Mouse (Mus musculus) forebrain, embryonic 16.5 days (tissue): ENCODE results near the gene Polrmt. TPM values are rescaled to one million over a fixed set of nuclear protein-coding genes. Genes with fewer than 3 reads are reported as not detected.

Source experiments
- ATAC-seq: fragments of 200-750 bp; cut with Nextera tagmentation; 2 replicates; pipeline ENCODE4 v1.8.0; 2017; ENCODE audit warnings: mild to moderate bottlenecking, moderate library complexity
- H3K27ac ChIP-seq: fragments of 300-500 bp; sonication (generic); 2 replicates; pipeline ENCODE4 v1.5.1; 2014; ENCODE audit warnings: low read length, control low read depth
- H3K27me3 ChIP-seq: fragments of 300-500 bp; sonication (generic); replicated peaks from 2 replicates; pipeline ENCODE4 v1.6.1; 2014; ENCODE audit warnings: low read length; ENCODE audit not compliant: control insufficient read depth, insufficient read depth
- H3K36me3 ChIP-seq: fragments of 300-500 bp; sonication (generic); 2 replicates; pipeline ENCODE4 v1.6.1; 2014; ENCODE audit not compliant: control insufficient read depth, insufficient read depth
- H3K4me1 ChIP-seq: fragments of 300-500 bp; sonication (generic); replicated peaks from 2 replicates; pipeline ENCODE4 v1.6.1; 2014; ENCODE audit warnings: low read length; ENCODE audit not compliant: control insufficient read depth, insufficient read depth
- H3K4me2 ChIP-seq: fragments of 300-500 bp; sonication (generic); 2 replicates; pipeline ENCODE4 v1.6.1; 2014; ENCODE audit warnings: mild to moderate bottlenecking, low read length, control low read depth
- H3K4me3 ChIP-seq: fragments of 300-500 bp; sonication (generic); replicated peaks from 2 replicates; pipeline ENCODE4 v1.5.1; 2014; ENCODE audit warnings: mild to moderate bottlenecking, low read length, control low read depth
- H3K9ac ChIP-seq: fragments of 300-500 bp; sonication (generic); replicated peaks from 2 replicates; pipeline ENCODE4 v1.6.1; 2014; ENCODE audit warnings: low read depth, low read length, control low read depth
- H3K9me3 ChIP-seq: fragments of 300-500 bp; sonication (generic); 2 replicates; pipeline ENCODE4 v1.6.1; 2016; ENCODE audit warnings: low read length; ENCODE audit not compliant: control insufficient read depth
- WGBS: fragments of 180-500 bp; shearing (Covaris S2); extraction: QIAGEN DNeasy Blood & Tissue Kit; methylation state at CpG from one replicate; pipeline ENCODE4 v1.1.7; 2014; 5-methylcytosine and 5-hydroxymethylcytosine counted together
- polyA plus RNA-seq: library from polyadenylated mRNA; unstranded; fragments of >200 nt; fragmentation: Nextera tagmentation; extraction: Ambion mirVana; gene quantifications from 2 replicates; pipeline ENCODE4 v1.2.1, GENCODE M21; 2015

Gene Polrmt
- polyA plus RNA-seq, 1 experiment from 2014 or later: 50.0 TPM

GRCm38 (mm10) chr10:79691986-79692548, 54.3 kb downstream of the Polrmt start:
- no peak overlapping the region for H3K4me2 ChIP-seq
- WGBS: 91% methylated on average over 2 of the region's 2 CpGs
- peaks cover 11% of the 10 kb centered on the region for H3K36me3 ChIP-seq
- H3K9me3 ChIP-seq: no peaks in the 10 kb centered on the region
- H3K4me3 ChIP-seq: no peak overlapping the region
- no peak for ATAC-seq
- peaks cover 3% of the 10 kb centered on the region; the same call in 1 of the 2 replicates for H3K4me1 ChIP-seq
- H3K27ac ChIP-seq: no peak overlapping the region
- no peaks in the 10 kb centered on the region for H3K27me3 ChIP-seq
- H3K9ac ChIP-seq: no peak overlapping the region

DNA sequence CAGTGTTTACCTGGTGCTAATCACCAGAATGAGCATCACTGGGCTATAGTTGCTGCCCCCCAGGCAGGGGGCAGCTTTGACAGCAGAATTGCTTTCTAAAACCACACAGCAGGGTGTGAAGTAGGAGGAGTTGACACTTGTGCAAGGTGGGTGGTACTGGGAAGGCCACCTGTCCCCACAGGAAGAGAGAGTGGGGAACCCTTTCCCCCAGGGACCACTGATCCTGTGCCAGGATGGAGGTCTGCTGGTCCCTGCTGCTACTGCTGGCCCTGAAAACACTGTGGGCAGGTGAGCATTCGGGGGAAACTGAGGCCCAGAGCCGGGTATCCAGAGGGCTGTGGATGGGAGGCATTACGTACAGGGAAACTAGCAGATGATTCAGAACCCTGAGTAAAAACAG, 57.2 kb downstream of the Polrmt start:
- Histone ChIP-seq H3K27ac (no peak overlapping the region), H3K4me2 (no peak overlapping the region), H3K36me3 (peaks cover 21% of the 10 kb centered on the region), H3K4me3 (no peak overlapping the region), H3K27me3 (no peaks in the 10 kb centered on the region), H3K4me1 (no peaks in the 10 kb centered on the region), H3K9me3 (no peaks in the 10 kb centered on the region), H3K9ac (no peak overlapping the region)
- ATAC-seq: no peak
- 88% methylated on average over 3 of the region's 3 CpGs for WGBS

DNA sequence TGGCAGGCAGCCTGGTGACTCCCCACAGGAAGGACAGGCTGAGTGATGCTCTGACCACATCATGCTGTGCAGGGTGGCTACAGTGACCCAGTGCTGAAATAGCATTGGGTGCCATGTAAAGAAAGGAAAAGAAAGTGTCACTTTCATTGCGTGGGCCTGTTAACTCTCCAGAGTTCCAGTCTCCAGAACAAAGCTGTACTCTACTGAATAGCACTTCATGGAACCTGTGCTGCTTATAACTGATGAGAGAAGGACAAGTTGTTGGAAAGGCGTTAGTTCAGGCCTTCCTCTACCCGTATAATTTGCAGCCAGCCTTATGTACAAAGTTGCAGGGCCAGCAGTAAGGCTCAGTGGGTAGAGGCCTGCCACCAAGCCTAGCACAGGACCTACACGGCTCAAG, 57.7 kb downstream of the Polrmt start, which contains the start of gene Gzmm:
TSS of gene Gzmm (plus strand) at position 301 of the 400 bp plus-strand sequence.
- 80% methylated on average over 4 of the region's 4 CpGs for WGBS
- H3K27me3 ChIP-seq: no peaks in the 10 kb centered on the region

GRCm38 (mm10) chr10:79687513-79687912, 58.9 kb downstream of the Polrmt start:
- Histone ChIP-seq H3K27ac (no peak overlapping the region), H3K4me2 (no peak overlapping the region), H3K27me3 (no peaks in the 10 kb centered on the region), H3K9me3 (no peaks in the 10 kb centered on the region), H3K9ac (no peak overlapping the region), H3K36me3 (peaks cover 21% of the 10 kb centered on the region), H3K4me1 (peaks cover 14% of the 10 kb centered on the region), H3K4me3 (no peak overlapping the region)
- no peak for ATAC-seq
- WGBS: 97% methylated on average over 6 of the region's 6 CpGs

More for the DNA sequence above, 57.7 kb downstream of the Polrmt start, which contains the start of gene Gzmm:
- no peak within 1 kb of the TSS for H3K4me2 ChIP-seq
- no peak within 1 kb of the TSS for H3K9ac ChIP-seq
- no peaks in the 10 kb centered on the region for H3K9me3 ChIP-seq
- no peak within 1 kb of the TSS for H3K4me3 ChIP-seq
- H3K4me1 ChIP-seq: peaks cover 2% of the 10 kb centered on the region
- no peak for ATAC-seq
- H3K27ac ChIP-seq: no peak within 1 kb of the TSS
- peaks cover 21% of the 10 kb centered on the region for H3K36me3 ChIP-seq

DNA sequence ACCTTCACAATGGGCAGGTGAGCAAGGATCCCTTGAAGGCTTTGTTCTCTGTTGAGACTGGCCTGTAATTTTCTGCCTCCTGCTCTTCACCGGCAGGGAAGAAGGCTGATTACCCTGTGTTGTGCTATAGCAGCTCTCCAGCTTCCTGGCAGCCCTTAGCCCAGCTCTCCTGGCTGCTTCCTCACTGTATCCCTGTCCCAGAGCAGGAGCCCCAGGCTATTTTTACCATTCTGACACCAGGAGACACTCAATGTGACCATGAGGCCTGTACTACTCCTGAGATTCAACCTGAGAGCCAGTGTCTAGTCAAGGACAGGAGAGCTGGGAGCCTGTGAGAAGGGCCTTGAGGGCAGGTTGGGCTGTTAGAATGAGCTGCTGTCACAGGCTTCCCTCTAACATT, 59.7 kb downstream of the Polrmt start:
- no peak overlapping the region for H3K27ac ChIP-seq
- H3K9me3 ChIP-seq: no peaks in the 10 kb centered on the region
- no peak for ATAC-seq
- no peak overlapping the region for H3K9ac ChIP-seq
- 100% methylated on average over 1 of the region's 1 CpGs for WGBS
- H3K36me3 ChIP-seq: peaks cover 21% of the 10 kb centered on the region
- no peak overlapping the region for H3K4me2 ChIP-seq
- H3K4me1 ChIP-seq: peaks cover 14% of the 10 kb centered on the region
- no peak overlapping the region for H3K4me3 ChIP-seq
- no peaks in the 10 kb centered on the region for H3K27me3 ChIP-seq

- Histone ChIP-seq H3K4me1 (peaks cover 16% of the 10 kb centered on the region), H3K4me3 (no peak overlapping the region), H3K27me3 (no peaks in the 10 kb centered on the region), H3K9ac (no peak overlapping the region), H3K4me2 (no peak overlapping the region), H3K36me3 (peaks cover 21% of the 10 kb centered on the region), H3K9me3 (no peaks in the 10 kb centered on the region), H3K27ac (no peak overlapping the region)
- ATAC-seq: no peak
- 86% methylated on average over 2 of the region's 2 CpGs for WGBS
Measured at GRCm38 (mm10) chr10:79686219-79686618, 60.2 kb downstream of the Polrmt start.

Other genes starting within 250 kb of the Polrmt start
- gene Plpp2, start 212.8 kb downstream of the Polrmt start, polyA plus RNA-seq: 9.0 and 11.6 TPM in 2 replicates
- 59.8 and 68.5 TPM in 2 replicates for gene Mier2, start 191.4 kb downstream of the Polrmt start, polyA plus RNA-seq
- gene Theg, start 159.2 kb downstream of the Polrmt start, polyA plus RNA-seq: not detected in 2 replicates
- 0.25 and 0.32 TPM in 2 replicates for gene C2cd4c, start 132.6 kb downstream of the Polrmt start, polyA plus RNA-seq
- 12.3 and 16.0 TPM in 2 replicates for gene Shc2, start 108.7 kb downstream of the Polrmt start, polyA plus RNA-seq
- 0.28 TPM in 1 of 2 replicates, not detected in the other for gene Odf3l2, start 100.8 kb downstream of the Polrmt start, polyA plus RNA-seq
- gene Madcam1, start 82.0 kb downstream of the Polrmt start, polyA plus RNA-seq: 0.57 and 1.0 TPM in 2 replicates
- 75.9 and 76.6 TPM in 2 replicates for gene Tpgs1, start 77.2 kb downstream of the Polrmt start, polyA plus RNA-seq
- 61.1 and 71.1 TPM in 2 replicates for gene Cdc34, start 64.4 kb downstream of the Polrmt start, polyA plus RNA-seq
- 1.7 and 1.8 TPM in 2 replicates for gene Gzmm, start 57.6 kb downstream of the Polrmt start, polyA plus RNA-seq
- 726 and 729 TPM in 2 replicates for gene Bsg, start 42.1 kb downstream of the Polrmt start, polyA plus RNA-seq
- 0.39 and 0.52 TPM in 2 replicates for gene Hcn2, start 29.9 kb downstream of the Polrmt start, polyA plus RNA-seq
- gene Fgf22, start 8.5 kb upstream of the Polrmt start, polyA plus RNA-seq: 0.25 and 0.73 TPM in 2 replicates
- 85.8 and 87.2 TPM in 2 replicates for gene Rnf126, start 20.4 kb upstream of the Polrmt start, polyA plus RNA-seq
- 1.1 and 1.4 TPM in 2 replicates for gene Fstl3, start 30.7 kb upstream of the Polrmt start, polyA plus RNA-seq
- gene Prss57, start 44.4 kb upstream of the Polrmt start, polyA plus RNA-seq: 0.36 and 0.62 TPM in 2 replicates
- 327 and 349 TPM in 2 replicates for gene Palm, start 47.0 kb upstream of the Polrmt start, polyA plus RNA-seq
- gene Misp, start 74.4 kb upstream of the Polrmt start, polyA plus RNA-seq: 0.48 and 1.2 TPM in 2 replicates
- gene Ptbp1, start 107.8 kb upstream of the Polrmt start, polyA plus RNA-seq: 98.3 and 107 TPM in 2 replicates
- gene Prtn3, start 127.9 kb upstream of the Polrmt start, polyA plus RNA-seq: 12.4 and 15.3 TPM in 2 replicates
- 415 and 495 TPM in 2 replicates for gene Plppr3, start 128.1 kb upstream of the Polrmt start, polyA plus RNA-seq
- not detected in 2 replicates for gene Elane, start 139.7 kb upstream of the Polrmt start, polyA plus RNA-seq
- not detected in 2 replicates for gene Cfd, start 144.3 kb upstream of the Polrmt start, polyA plus RNA-seq
- 53.8 and 54.0 TPM in 2 replicates for gene Med16, start 162.3 kb upstream of the Polrmt start, polyA plus RNA-seq
- gene Gm26602, start 164.3 kb upstream of the Polrmt start, polyA plus RNA-seq: 17.7 and 36.3 TPM in 2 replicates
- 2.7 and 3.6 TPM in 2 replicates for gene Kiss1r, start 170.4 kb upstream of the Polrmt start, polyA plus RNA-seq
- gene R3hdm4, start 174.6 kb upstream of the Polrmt start, polyA plus RNA-seq: 289 and 309 TPM in 2 replicates
- gene Arid3a, start 180.5 kb upstream of the Polrmt start, polyA plus RNA-seq: 2.4 and 3.5 TPM in 2 replicates
- 81.8 and 97.7 TPM in 2 replicates for gene Wdr18, start 213.6 kb upstream of the Polrmt start, polyA plus RNA-seq
- gene Grin3b, start 224.1 kb upstream of the Polrmt start, polyA plus RNA-seq: 0.29 and 0.60 TPM in 2 replicates
- 12.3 and 12.8 TPM in 2 replicates for gene Tmem259, start 237.7 kb upstream of the Polrmt start, polyA plus RNA-seq
- gene Cnn2, start 242.0 kb upstream of the Polrmt start, polyA plus RNA-seq: 30.5 and 31.3 TPM in 2 replicates
- 3.9 and 4.7 TPM in 2 replicates for gene Abca7, start 249.9 kb upstream of the Polrmt start, polyA plus RNA-seq